Mouse (Mus musculus) gastrocnemius, postnatal 36 days (tissue): Measurements from ENCODE around the gene Map3k1. TPM values are rescaled to one million over a fixed set of nuclear protein-coding genes. Genes with fewer than 3 reads are reported as not detected.

Source experiments
- DNase-seq, 2 experiments: peaks; one replicate each; pipeline ENCODE4 v3.0.0; 2022
- intact Hi-C: fragments of 180-260 bp; cut with DNase I; formaldehyde crosslinking; loops from one replicate; pipeline ENCODE4 v1.15.1; 2025
- total RNA-seq, 2 experiments: library from RNA; stranded (reverse); gene quantifications; 2 replicates each; pipeline ENCODE4 v1.2.3; 2021

Map3k1 gene
- total RNA-seq, 2 experiments from 2014 or later = 7.9 to 8.2 TPM

DNA sequence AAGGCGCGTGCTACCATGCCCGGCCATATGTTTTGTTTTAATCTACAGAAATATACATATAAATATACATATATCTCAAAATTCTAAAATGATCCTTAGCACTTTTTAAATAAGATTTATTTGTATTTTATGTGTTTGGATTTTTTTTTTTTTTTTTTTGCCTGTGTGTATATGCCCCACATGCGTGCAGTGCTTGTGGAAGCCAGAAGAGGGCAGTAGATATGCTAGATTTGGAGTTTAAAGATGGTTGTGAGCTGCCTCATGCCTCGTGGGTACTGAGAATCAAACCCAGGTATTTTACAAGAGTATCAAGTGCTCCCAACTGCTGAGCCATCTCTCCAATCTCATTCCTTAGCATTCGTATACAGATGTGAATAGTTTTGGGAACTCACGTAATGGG, 6.2 kb upstream of the Map3k1 start:
- DNase-seq = no peak
- intact Hi-C loops = no loop called here

- intact Hi-C loops = no loop called here
Measured at GRCm38 (mm10) chr13:111812647-111813046, 3.9 kb upstream of the Map3k1 start.

GRCm38 (mm10) chr13:111810998-111811628, 2.3 kb upstream of the Map3k1 start:
- intact Hi-C loops = no loop called here
- no peak for DNase-seq

More at GRCm38 (mm10) chr13:111812647-111813046, 3.9 kb upstream of the Map3k1 start:
- no peak for DNase-seq

DNA sequence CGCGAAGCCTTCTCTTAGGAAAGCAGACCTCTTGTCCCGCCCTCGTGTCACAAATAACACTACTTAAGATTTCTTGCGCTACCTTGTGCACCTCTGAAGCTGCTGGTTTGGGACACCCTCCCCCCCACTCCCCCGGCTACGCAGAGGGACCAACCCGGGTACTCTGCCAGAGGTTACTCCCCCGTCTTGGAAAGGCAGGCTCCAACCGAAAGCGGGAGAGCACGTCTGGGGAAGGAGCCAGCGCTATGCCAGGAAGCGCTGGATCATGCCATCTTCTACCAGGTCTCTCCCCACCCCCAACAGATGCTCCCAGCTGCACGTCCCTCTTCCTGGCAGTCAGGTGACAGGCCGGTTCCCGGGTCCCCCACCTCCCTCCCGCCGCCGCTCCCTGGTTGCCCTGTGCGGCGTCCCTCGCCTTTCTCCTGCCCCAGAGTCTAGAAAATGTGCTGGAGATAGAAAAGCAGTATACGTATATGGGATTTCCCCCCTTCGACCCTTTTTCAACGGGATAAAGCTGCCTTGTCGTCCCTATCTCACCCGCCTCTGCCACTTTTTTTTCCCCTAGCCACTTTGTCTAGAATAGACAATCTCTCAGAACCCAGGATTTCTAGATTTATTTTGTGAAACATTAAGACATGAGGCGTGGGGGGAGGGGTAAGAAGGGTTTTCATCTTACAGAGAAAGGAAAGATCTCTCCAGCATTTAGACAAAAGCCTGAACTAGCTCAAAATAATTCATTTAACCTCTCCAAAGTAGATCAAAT, 854 bp upstream of the Map3k1 start:
- peak; percentile 28 to 45 for DNase-seq
- intact Hi-C loops = no loop called here

- intact Hi-C loops = no loop called here
- DNase-seq = peak in 1 of 2 experiments; percentile 28
Measured at GRCm38 (mm10) chr13:111808387-111808636, 481 bp downstream of the Map3k1 start.

DNA sequence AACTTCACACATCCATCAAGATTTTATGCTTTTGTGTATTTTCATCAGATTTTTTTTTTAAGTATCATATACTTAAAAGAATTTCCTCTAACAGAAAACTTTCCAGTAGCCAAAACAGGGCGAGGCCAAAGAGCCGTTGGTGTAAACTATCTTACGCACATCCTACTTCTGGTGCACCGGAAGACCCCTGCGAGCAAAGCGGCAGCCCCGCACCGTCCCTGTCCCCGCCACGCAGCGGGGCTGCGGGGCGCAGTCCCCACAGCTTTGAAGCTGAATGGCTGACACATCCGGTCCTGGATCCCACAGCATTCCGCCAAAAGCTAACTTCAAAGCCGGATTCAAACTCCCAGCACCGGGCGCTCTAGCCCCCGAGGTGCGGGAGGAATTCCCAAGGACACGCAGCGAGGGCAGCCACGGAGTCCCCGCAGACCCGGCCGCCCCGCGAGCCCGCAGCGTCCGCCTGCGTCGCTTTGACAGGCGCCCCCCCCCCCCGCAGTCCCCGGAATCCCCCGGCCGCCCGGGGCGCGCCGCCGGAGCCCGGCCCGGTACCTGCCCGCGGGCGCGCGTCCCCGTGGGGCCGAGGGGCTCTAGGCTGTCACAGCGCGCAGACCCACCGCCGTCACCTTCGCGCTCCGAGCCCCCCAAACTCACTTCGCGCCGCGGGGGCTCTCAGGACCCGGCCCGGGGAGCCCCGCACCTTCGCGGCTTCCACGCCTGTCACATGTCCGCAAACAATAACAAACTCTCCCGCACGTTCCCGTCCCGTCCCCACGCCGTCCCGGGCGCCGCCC, 1.0 kb downstream of the Map3k1 start:
- intact Hi-C loops = no loop called here
- DNase-seq = no peak

DNA sequence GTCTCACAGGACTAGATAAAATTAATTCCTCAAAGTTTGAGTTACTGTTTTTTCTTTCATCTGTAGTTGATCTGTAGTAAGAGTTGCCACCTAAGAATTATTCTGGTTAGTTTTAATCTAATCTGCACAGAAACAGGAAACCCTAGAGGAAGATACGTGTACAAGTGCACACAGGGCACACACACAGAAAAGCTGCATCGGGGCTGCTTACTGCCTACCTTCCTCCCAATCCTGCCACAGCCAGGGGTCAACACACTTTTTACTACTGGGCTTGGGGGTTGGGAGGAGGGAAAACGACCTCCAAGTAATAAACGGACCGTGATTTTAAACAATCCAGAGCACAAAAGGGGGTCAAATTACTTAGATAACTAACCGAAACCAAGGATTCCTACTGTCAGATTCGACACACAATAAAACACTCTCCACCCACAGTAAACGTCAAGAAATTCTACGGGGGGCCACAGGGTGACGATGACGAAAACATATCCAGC, 1.6 kb downstream of the Map3k1 start:
- no peak for DNase-seq
- intact Hi-C loops = no loop called here

- intact Hi-C loops = no loop called here
Measured at GRCm38 (mm10) chr13:111805738-111806722, 2.8 kb downstream of the Map3k1 start.

GRCm38 (mm10) chr13:111804951-111805673, 3.7 kb downstream of the Map3k1 start:
- intact Hi-C loops = no loop called here
- DNase-seq = no peak

More at GRCm38 (mm10) chr13:111805738-111806722, 2.8 kb downstream of the Map3k1 start:
- no peak for DNase-seq

GRCm38 (mm10) chr13:111804189-111804588, 4.6 kb downstream of the Map3k1 start:
- intact Hi-C loops = no loop called here

DNA sequence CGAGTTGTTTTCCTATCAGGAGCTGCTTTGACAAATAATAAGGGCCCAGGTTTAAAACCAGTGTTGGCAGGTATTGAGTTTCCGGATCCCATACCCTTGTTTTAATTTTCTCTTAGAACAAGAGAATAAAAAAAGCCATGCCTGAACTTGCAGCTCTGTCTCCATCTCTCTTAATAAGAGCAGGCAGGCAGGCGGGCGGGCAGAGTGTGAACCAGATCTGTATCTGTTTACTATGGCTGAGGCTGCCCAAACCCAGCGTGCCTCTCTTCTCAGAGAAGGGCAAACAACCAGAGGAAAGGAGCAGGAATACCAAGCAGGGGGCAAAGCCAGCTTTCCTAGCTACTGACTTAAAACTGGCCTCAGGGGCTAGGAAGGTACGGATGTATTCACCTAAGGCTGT, 5.3 kb downstream of the Map3k1 start:
- intact Hi-C loops = no loop called here

More at GRCm38 (mm10) chr13:111804189-111804588, 4.6 kb downstream of the Map3k1 start:
- DNase-seq = no peak

DNA sequence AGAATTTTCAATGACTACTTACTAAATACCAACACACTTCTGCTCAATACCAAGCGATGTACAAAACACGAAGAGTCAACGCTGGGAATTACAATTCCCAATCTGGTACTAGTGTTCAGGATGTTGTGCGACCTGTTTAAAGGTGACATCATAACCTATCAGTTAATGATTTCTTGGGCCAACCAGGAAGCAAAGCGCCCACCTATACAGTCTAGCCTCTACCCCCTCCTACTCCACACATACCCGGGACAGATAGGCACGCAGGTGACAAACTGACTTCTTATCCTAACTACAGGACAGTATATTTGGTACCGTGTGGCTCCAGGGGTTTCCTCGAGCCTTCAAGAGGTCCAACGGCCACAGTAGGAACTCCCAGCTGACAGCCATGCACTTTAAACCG, 5.9 kb downstream of the Map3k1 start:
- intact Hi-C loops = no loop called here
- DNase-seq = no peak

More for the DNA sequence above, 5.3 kb downstream of the Map3k1 start:
- no peak for DNase-seq

- intact Hi-C loops = no loop called here
Measured at GRCm38 (mm10) chr13:111802271-111802665, 6.5 kb downstream of the Map3k1 start.

GRCm38 (mm10) chr13:111801662-111802270, 7.0 kb downstream of the Map3k1 start:
- intact Hi-C loops = no loop called here
- no peak for DNase-seq

More at GRCm38 (mm10) chr13:111802271-111802665, 6.5 kb downstream of the Map3k1 start:
- DNase-seq = no peak

GRCm38 (mm10) chr13:111800866-111801265, 7.9 kb downstream of the Map3k1 start:
- intact Hi-C loops = no loop called here
- DNase-seq = no peak

GRCm38 (mm10) chr13:111798044-111798443, 10.7 kb downstream of the Map3k1 start:
- DNase-seq = peak; percentile 57 to 69

GRCm38 (mm10) chr13:111797021-111797420, 11.8 kb downstream of the Map3k1 start:
- peak; percentile 63 to 66 for DNase-seq
- intact Hi-C loops = no loop called here

More at GRCm38 (mm10) chr13:111798044-111798443, 10.7 kb downstream of the Map3k1 start:
- intact Hi-C loops = no loop called here

- intact Hi-C loops = no loop called here
- no peak for DNase-seq
Measured at GRCm38 (mm10) chr13:111796191-111796920, 12.4 kb downstream of the Map3k1 start.
